Mouse (Mus musculus) neural tube, embryonic 13.5 days (tissue): ENCODE results near the gene Sned1. TPM values are rescaled to one million over a fixed set of nuclear protein-coding genes. Genes with fewer than 3 reads are reported as not detected.
A peak's percentile ranks its signal among the peaks of the same experiment; 100 is the strongest.

Experiments
- ATAC-seq: fragments of 200-750 bp; cut with Nextera tagmentation; 2 replicates; pipeline ENCODE4 v1.8.0; 2017; ENCODE audit warnings: low read depth, mild to moderate bottlenecking, moderate TSS enrichment, moderate library complexity
- H3K27ac ChIP-seq: fragments of 300-500 bp; sonication (generic); replicated peaks from 2 replicates; pipeline ENCODE4 v1.5.1; 2015; ENCODE audit warnings: moderate library complexity, mild to moderate bottlenecking, inconsistent platforms
- H3K27me3 ChIP-seq: fragments of 300-500 bp; sonication (generic); 2 replicates; pipeline ENCODE4 v1.6.1; 2015; ENCODE audit warnings: mild to moderate bottlenecking, inconsistent platforms
- H3K36me3 ChIP-seq: fragments of 300-500 bp; sonication (generic); 2 replicates; pipeline ENCODE4 v1.6.1; 2015; ENCODE audit warnings: mild to moderate bottlenecking, inconsistent platforms
- H3K4me1 ChIP-seq: fragments of 300-500 bp; sonication (generic); replicated peaks from 2 replicates; pipeline ENCODE4 v1.6.1; 2015; ENCODE audit warnings: inconsistent platforms
- H3K4me2 ChIP-seq: fragments of 300-500 bp; sonication (generic); 2 replicates; pipeline ENCODE4 v1.6.1; 2015; ENCODE audit warnings: inconsistent platforms, mild to moderate bottlenecking, moderate library complexity
- H3K4me3 ChIP-seq: fragments of 300-500 bp; sonication (generic); 2 replicates; pipeline ENCODE4 v1.5.1; 2015; ENCODE audit warnings: mild to moderate bottlenecking, inconsistent platforms
- H3K9ac ChIP-seq: fragments of 300-500 bp; sonication (generic); 2 replicates; pipeline ENCODE4 v1.6.1; 2015; ENCODE audit warnings: moderate library complexity, mild to moderate bottlenecking, inconsistent platforms
- H3K9me3 ChIP-seq: fragments of 300-500 bp; sonication (generic); 2 replicates; pipeline ENCODE4 v1.6.1; 2016; ENCODE audit warnings: inconsistent platforms
- WGBS: fragments of 180-500 bp; shearing (Covaris S2); methylation state at CpG from one replicate; pipeline ENCODE4 v1.1.7; 2015; 5-methylcytosine and 5-hydroxymethylcytosine counted together
- polyA plus RNA-seq: library from polyadenylated mRNA; unstranded; fragments of >200 nt; fragmentation: Nextera tagmentation; extraction: Ambion mirVana; gene quantifications from 2 replicates; pipeline ENCODE4 v1.2.1, GENCODE M21; 2015

Sned1 gene
- polyA plus RNA-seq, 1 experiment from 2014 or later, result 11.5 TPM

- H3K4me1 ChIP-seq, result peaks cover 20% of the 10 kb centered on the region
- H3K36me3 ChIP-seq, result no peaks in the 10 kb centered on the region
- no peaks in the 10 kb centered on the region for H3K9me3 ChIP-seq
- H3K4me2 ChIP-seq, result peak overlapping the region; percentile 95
- no peak overlapping the region for H3K4me3 ChIP-seq
- H3K27ac ChIP-seq, result no peak overlapping the region
- H3K27me3 ChIP-seq, result peaks cover 46% of the 10 kb centered on the region
- 87% methylated on average over 10 of the region's 10 CpGs for WGBS
- no peak for ATAC-seq
- no peak overlapping the region for H3K9ac ChIP-seq
These were observed 2.0 kb downstream of the Sned1 start for GRCm38 (mm10) chr1:93237676-93238075.

DNA sequence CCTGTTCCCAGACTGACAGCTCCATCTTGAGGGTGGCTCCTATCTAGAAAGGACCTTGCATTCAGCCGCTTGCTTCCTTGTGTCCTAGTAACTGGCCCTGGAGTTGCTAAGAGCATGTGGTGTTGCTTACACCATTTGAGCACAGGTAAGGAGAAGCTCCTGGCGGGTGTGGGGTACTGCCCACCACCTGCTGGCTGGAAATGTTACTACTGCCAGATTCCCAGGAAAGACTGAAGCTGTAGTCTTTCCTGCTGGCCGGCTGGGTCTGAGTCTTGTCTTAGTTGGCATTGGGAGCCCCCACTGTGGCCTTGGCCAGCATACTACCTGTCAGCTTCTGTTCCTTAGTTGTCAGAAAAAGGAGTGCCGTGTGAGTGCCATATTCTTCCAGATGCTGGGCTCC is 2.6 kb downstream of the Sned1 start:
- 62% methylated on average over 4 of the region's 4 CpGs for WGBS
- Histone ChIP-seq H3K36me3 (no peaks in the 10 kb centered on the region), H3K4me3 (no peak overlapping the region), H3K27ac (no peak overlapping the region), H3K27me3 (peaks cover 46% of the 10 kb centered on the region), H3K4me1 (peaks cover 20% of the 10 kb centered on the region), H3K4me2 (peak overlapping the region; percentile 95; the same call in 1 of the 2 replicates), H3K9ac (no peak overlapping the region), H3K9me3 (no peaks in the 10 kb centered on the region)
- no peak for ATAC-seq

DNA sequence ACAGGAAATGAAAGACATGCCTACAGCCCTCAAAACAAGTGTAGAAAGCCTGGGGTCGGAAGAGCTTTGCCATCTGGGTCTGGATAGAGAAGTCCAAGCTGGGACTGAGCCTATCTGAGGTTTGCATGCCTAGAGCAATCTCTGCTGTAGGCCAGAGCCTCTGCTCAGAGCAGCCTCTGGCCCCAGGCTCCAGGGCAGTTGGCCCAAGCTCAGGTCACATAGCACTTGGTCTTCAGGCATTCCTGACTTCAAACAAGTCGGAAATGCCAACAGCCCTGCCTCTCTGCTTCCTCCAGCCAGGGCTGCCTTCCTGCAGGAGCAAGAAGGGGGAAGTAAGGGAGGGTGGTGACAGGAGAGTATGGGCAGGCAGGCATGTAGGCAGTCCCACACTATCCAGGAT is 10.3 kb downstream of the Sned1 start:
- ATAC-seq, result no peak
- Histone ChIP-seq H3K36me3 (no peaks in the 10 kb centered on the region), H3K27ac (no peak overlapping the region), H3K9me3 (no peaks in the 10 kb centered on the region), H3K4me1 (no peaks in the 10 kb centered on the region), H3K27me3 (no peaks in the 10 kb centered on the region), H3K9ac (no peak overlapping the region), H3K4me2 (no peak overlapping the region), H3K4me3 (no peak overlapping the region)
- WGBS, result 73% methylated on average over 2 of the region's 2 CpGs

DNA sequence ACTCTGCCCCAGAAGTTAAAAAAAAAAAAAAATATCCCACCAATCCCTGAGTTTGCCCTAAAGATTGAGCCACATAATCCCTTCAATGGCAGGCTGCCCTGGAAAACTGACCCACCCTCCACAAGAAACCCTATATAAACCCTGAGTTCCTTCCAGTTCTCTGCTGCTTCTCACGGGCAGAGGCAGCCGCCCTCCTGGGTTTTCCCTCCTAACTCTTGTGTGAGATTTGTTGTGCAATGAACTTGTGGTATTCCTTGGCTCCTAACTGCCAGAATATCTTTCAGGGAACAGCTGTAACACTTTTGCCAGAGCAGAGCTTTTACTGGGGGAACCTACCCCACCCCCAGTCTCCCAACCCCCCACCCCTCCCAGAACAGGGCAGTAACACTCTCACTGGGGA is 16.9 kb downstream of the Sned1 start:
- Histone ChIP-seq H3K4me1 (peaks cover 9% of the 10 kb centered on the region), H3K27me3 (no peaks in the 10 kb centered on the region), H3K27ac (no peak overlapping the region), H3K9me3 (no peaks in the 10 kb centered on the region), H3K36me3 (no peaks in the 10 kb centered on the region), H3K4me2 (no peak overlapping the region), H3K4me3 (no peak overlapping the region), H3K9ac (no peak overlapping the region)
- ATAC-seq, result no peak
- WGBS, result 59% methylated on average over 2 of the region's 2 CpGs

GRCm38 (mm10) chr1:93255761-93256160 is 20.1 kb downstream of the Sned1 start:
- WGBS, result 93% methylated on average over 7 of the region's 7 CpGs
- no peak for ATAC-seq

DNA sequence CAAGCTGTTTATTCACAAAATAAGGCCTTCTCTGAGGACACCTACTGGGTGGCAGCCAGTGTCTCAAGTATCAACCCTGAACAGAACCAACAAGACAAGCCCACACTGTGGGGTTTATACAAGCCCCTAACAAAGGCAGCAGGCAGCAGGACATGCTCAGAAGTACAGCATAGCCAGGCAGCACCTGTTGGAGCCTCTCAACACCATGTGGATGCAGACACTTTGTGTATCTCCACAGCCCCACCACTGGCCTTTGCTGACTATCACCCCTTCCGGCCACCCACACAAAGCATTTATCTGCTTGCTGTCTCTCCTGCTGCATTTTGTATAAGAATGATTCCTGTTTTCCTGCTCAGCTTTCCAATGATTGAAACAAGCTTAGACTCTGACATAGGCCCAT is 21.9 kb downstream of the Sned1 start:
- 89% methylated on average over 1 of the region's 1 CpGs for WGBS
- Histone ChIP-seq H3K36me3 (no peaks in the 10 kb centered on the region), H3K4me2 (no peak overlapping the region), H3K4me3 (no peak overlapping the region), H3K9ac (no peak overlapping the region), H3K4me1 (no peaks in the 10 kb centered on the region), H3K27me3 (no peaks in the 10 kb centered on the region), H3K27ac (no peak overlapping the region), H3K9me3 (no peaks in the 10 kb centered on the region)
- no peak for ATAC-seq

More at GRCm38 (mm10) chr1:93255761-93256160, 20.1 kb downstream of the Sned1 start:
- Histone ChIP-seq H3K27me3 (no peaks in the 10 kb centered on the region), H3K27ac (no peak overlapping the region), H3K4me2 (no peak overlapping the region), H3K9ac (no peak overlapping the region), H3K4me3 (no peak overlapping the region), H3K36me3 (no peaks in the 10 kb centered on the region), H3K4me1 (peaks cover 9% of the 10 kb centered on the region), H3K9me3 (no peaks in the 10 kb centered on the region)

- Histone ChIP-seq H3K9ac (no peak overlapping the region), H3K36me3 (no peaks in the 10 kb centered on the region), H3K27ac (no peak overlapping the region), H3K4me2 (no peak overlapping the region), H3K9me3 (no peaks in the 10 kb centered on the region), H3K4me3 (no peak overlapping the region), H3K27me3 (no peaks in the 10 kb centered on the region), H3K4me1 (peaks cover 10% of the 10 kb centered on the region)
- WGBS, result 48% methylated on average over 3 of the region's 3 CpGs
- ATAC-seq, result no peak; the same call in 1 of the 2 replicates
These were observed 31.6 kb downstream of the Sned1 start for GRCm38 (mm10) chr1:93267207-93267606.

DNA sequence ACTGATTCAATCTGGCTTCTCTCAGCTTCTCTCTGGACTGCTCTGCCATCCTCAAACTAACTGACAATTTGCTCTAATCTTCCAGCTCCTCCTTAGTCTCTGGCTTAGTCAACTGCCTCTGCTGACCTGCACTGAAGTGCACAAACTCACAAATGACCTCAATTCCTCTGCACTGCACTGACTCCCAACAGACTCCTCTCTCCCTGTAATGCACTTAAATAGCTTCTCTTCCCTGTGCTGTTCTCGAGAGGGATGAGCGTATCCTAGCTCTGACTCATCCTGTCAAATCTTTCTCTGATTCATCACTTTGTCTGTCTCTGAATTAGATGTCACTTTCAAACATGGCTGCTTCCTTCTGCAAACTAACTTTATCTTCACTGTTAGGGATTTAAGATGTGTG is 32.6 kb downstream of the Sned1 start:
- 83% methylated on average over 2 of the region's 2 CpGs for WGBS

GRCm38 (mm10) chr1:93270516-93271240 is 35.0 kb downstream of the Sned1 start:
- WGBS, result 72% methylated on average over 3 of the region's 3 CpGs
- Histone ChIP-seq H3K9ac (no peak overlapping the region), H3K4me1 (peaks cover 15% of the 10 kb centered on the region), H3K27me3 (no peaks in the 10 kb centered on the region), H3K4me2 (no peak overlapping the region), H3K36me3 (no peaks in the 10 kb centered on the region), H3K9me3 (no peaks in the 10 kb centered on the region), H3K4me3 (no peak overlapping the region), H3K27ac (no peak overlapping the region)
- ATAC-seq, result no peak

More for the DNA sequence above, 32.6 kb downstream of the Sned1 start:
- Histone ChIP-seq H3K27ac (no peak overlapping the region), H3K4me3 (no peak overlapping the region), H3K4me1 (peaks cover 15% of the 10 kb centered on the region), H3K9me3 (no peaks in the 10 kb centered on the region), H3K27me3 (no peaks in the 10 kb centered on the region), H3K36me3 (no peaks in the 10 kb centered on the region), H3K9ac (no peak overlapping the region), H3K4me2 (no peak overlapping the region)
- no peak for ATAC-seq

- H3K36me3 ChIP-seq, result no peaks in the 10 kb centered on the region
- H3K4me1 ChIP-seq, result peaks cover 13% of the 10 kb centered on the region
- H3K4me2 ChIP-seq, result no peak overlapping the region
- no peaks in the 10 kb centered on the region for H3K27me3 ChIP-seq
- ATAC-seq, result no peak
- H3K4me3 ChIP-seq, result no peak overlapping the region
- 70% methylated on average over 6 of the region's 6 CpGs for WGBS
- no peak overlapping the region for H3K27ac ChIP-seq
- H3K9me3 ChIP-seq, result no peaks in the 10 kb centered on the region
- no peak overlapping the region for H3K9ac ChIP-seq
These were observed 36.1 kb downstream of the Sned1 start for GRCm38 (mm10) chr1:93271751-93272150.

DNA sequence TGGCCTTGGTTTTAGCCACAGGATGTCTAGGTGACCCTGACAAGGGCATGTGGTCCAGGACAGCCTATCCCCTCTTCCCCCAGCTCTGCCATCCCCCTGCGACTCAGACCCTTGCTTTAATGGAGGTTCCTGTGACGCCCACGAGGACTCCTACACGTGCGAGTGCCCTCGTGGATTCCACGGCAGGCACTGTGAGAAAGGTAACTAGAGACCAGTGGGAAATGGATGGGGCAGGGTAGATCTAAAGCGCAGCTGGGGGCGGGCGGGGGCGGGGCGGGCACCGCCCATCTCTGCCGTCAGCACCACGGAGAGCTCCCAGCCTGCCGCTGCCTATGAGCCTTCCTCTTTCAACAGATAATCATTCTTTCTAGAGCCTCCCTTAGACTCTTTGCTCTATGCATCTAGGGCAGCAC is 36.8 kb downstream of the Sned1 start:
- H3K36me3 ChIP-seq, result no peaks in the 10 kb centered on the region
- WGBS, result 2% methylated on average over 16 of the region's 16 CpGs
- no peaks in the 10 kb centered on the region for H3K27me3 ChIP-seq
- H3K4me1 ChIP-seq, result peaks cover 8% of the 10 kb centered on the region
- H3K4me2 ChIP-seq, result peak overlapping the region; percentile 48
- H3K9me3 ChIP-seq, result no peaks in the 10 kb centered on the region
- peak; percentile 27; the same call in 1 of the 2 replicates for ATAC-seq
- peak overlapping the region; percentile 54; the same call in 1 of the 2 replicates for H3K9ac ChIP-seq
- no peak overlapping the region for H3K27ac ChIP-seq
- peak overlapping the region; percentile 22 for H3K4me3 ChIP-seq

GRCm38 (mm10) chr1:93275561-93275960 is 39.9 kb downstream of the Sned1 start:
- Histone ChIP-seq H3K27me3 (no peaks in the 10 kb centered on the region), H3K36me3 (no peaks in the 10 kb centered on the region), H3K9me3 (no peaks in the 10 kb centered on the region), H3K4me2 (no peak overlapping the region), H3K9ac (no peak overlapping the region), H3K4me3 (no peak overlapping the region), H3K4me1 (peaks cover 6% of the 10 kb centered on the region), H3K27ac (no peak overlapping the region)
- 75% methylated on average over 6 of the region's 6 CpGs for WGBS
- no peak for ATAC-seq

GRCm38 (mm10) chr1:93277041-93277440 is 41.4 kb downstream of the Sned1 start:
- H3K9me3 ChIP-seq, result no peaks in the 10 kb centered on the region
- ATAC-seq, result no peak

More at GRCm38 (mm10) chr1:93277041-93277440, 41.4 kb downstream of the Sned1 start:
- WGBS, result 79% methylated on average over 7 of the region's 7 CpGs
- H3K36me3 ChIP-seq, result no peaks in the 10 kb centered on the region
- H3K4me3 ChIP-seq, result no peak overlapping the region
- H3K4me1 ChIP-seq, result peaks cover 6% of the 10 kb centered on the region
- no peak overlapping the region for H3K27ac ChIP-seq
- H3K4me2 ChIP-seq, result no peak overlapping the region
- H3K9ac ChIP-seq, result no peak overlapping the region
- H3K27me3 ChIP-seq, result no peaks in the 10 kb centered on the region
